Comparison of ENCODE assay signal across 8 mouse cellular contexts in genomic region chr15:25440991-25441867, GRCm38 (mm10). TPM values are rescaled to one million over a fixed set of nuclear protein-coding genes. Genes with fewer than 3 reads are reported as not detected.
DNase-seq lines count a peak whose midpoint lies in the region; ATAC-seq and TF ChIP-seq lines count a peak whose summit lies in the region.

No protein-coding gene starts in this region.

- peak; percentile 94 for DNase-seq in NIH3T3 (ENCODE audit: low read depth)
- peak; percentile 36 for DNase-seq in c-Kit-negative CD71-positive TER-119-positive erythroid progenitor cells, embryonic 14.5 days (ENCODE audit: low read depth, low spot score)
- DNase-seq in forebrain, embryonic 14.5 days (ENCODE audit: low spot score), result peak; percentile 80
- peak; percentile 79 for DNase-seq in heart, postnatal 4 days
- peak; percentile 34 to 72 for DNase-seq in layer of hippocampus, adult 2 months (ENCODE audit: low spot score in 2 of 2)
- DNase-seq in lung, postnatal 25 days (ENCODE audit: low spot score), result peak; percentile 68
- DNase-seq in retina, postnatal 7 days (ENCODE audit: low read depth, low spot score), result peak; percentile 58

- no peak overlapping the region for H3K27ac ChIP-seq in forebrain, embryonic 14.5 days (ENCODE audit: low read depth, low read length)
- H3K27ac ChIP-seq in layer of hippocampus, adult 2 months, result peak overlapping the region; percentile 15; the same call in 1 of the 2 replicates

- H3K4me2 ChIP-seq in forebrain, embryonic 14.5 days (ENCODE audit: low read length), result peak overlapping the region; percentile 31; the same call in 1 of the 2 replicates

- H3K4me3 ChIP-seq in forebrain, embryonic 14.5 days (ENCODE audit: low read depth, low read length), result no peak overlapping the region
- peak overlapping the region; percentile 19; the same call in 1 of the 2 replicates for H3K4me3 ChIP-seq in layer of hippocampus, adult 2 months

- no peak overlapping the region for H3K9ac ChIP-seq in forebrain, embryonic 14.5 days (ENCODE audit: low read length)

- H3K4me1 ChIP-seq in forebrain, embryonic 14.5 days (ENCODE audit: control insufficient read depth, insufficient read depth, low read length), result no peaks in the 10 kb centered on the region

- peaks cover 3% of the 10 kb centered on the region; the same call in 1 of the 2 replicates for H3K27me3 ChIP-seq in forebrain, embryonic 14.5 days (replicated peaks; ENCODE audit: control insufficient read depth, insufficient read depth, low read length)

- TF ChIP-seq CTCF in layer of hippocampus, adult 2 months (conservative IDR thresholded peaks at IDR 0.05), result peak; percentile 85

- 28% methylated on average over 24 of the region's 24 CpGs for WGBS in forebrain, embryonic 14.5 days

- H3K36me3 ChIP-seq in forebrain, embryonic 14.5 days (ENCODE audit: control insufficient read depth, insufficient read depth, low read length), result no peaks in the 10 kb centered on the region

- H3K9me3 ChIP-seq in forebrain, embryonic 14.5 days (replicated peaks; ENCODE audit: control insufficient read depth, low read length), result no peaks in the 10 kb centered on the region

- ATAC-seq in forebrain, embryonic 14.5 days, result no peak
- ATAC-seq in erythroid progenitor cell, adult 5-6 weeks (replicated peaks; ENCODE audit: low FRiP score, poor library complexity, severe bottlenecking), result no peak

RNA-seq across cellular contexts. Expression of gene Basp1, which starts 27.7 kb away (rescaled TPM):
- polyA plus RNA-seq in forebrain, embryonic 14.5 days (2014; fragmentation: Nextera tagmentation; extraction: Ambion mirVana), result 154 and 164 TPM in 2 replicates
- total RNA-seq in heart, postnatal 4 days (2021), result 10 to 100 TPM; 13.7 to 15.5 TPM
- total RNA-seq in layer of hippocampus, adult 2 months (2021), result 100 to 1,000 TPM; 576 to 634 TPM
- total RNA-seq in erythroid progenitor cell, adult 5-6 weeks (2015; ENCODE audit: low replicate concordance), result 2.2 TPM in 1 of 2 replicates, not detected in the other
- total RNA-seq in erythroid progenitor cell, adult 5-6 weeks (2017; ENCODE audit: low replicate concordance), result 2.1 TPM in 1 of 2 replicates, not detected in the other

Comparison
In these comparisons a context has a peak if more than half of its experiments do, and no peak if none do; other contexts are left out.
1. DNase-seq: peak in every context shown above with its lines; median percentile 94 in NIH3T3; 80 in forebrain, embryonic 14.5 days; 79 in heart, postnatal 4 days; 68 in lung, postnatal 25 days; 58 in retina, postnatal 7 days; 53 in layer of hippocampus, adult 2 months; 36 in c-Kit-negative CD71-positive TER-119-positive erythroid progenitor cells, embryonic 14.5 days.
2. RNA of gene Basp1, which starts 27.7 kb away (total RNA-seq): 576 to 634 TPM in layer of hippocampus, adult 2 months; 13.7 to 15.5 TPM in heart, postnatal 4 days and 2.1 to 2.2 TPM in erythroid progenitor cell, adult 5-6 weeks; every median in the first group is over 10 times any median in the second.